Mouse (Mus musculus): ENCODE data around the gene Gm17402.
A peak's percentile ranks its signal among the peaks of the same experiment; 100 is the strongest.

The Gm17402 gene

DNA sequence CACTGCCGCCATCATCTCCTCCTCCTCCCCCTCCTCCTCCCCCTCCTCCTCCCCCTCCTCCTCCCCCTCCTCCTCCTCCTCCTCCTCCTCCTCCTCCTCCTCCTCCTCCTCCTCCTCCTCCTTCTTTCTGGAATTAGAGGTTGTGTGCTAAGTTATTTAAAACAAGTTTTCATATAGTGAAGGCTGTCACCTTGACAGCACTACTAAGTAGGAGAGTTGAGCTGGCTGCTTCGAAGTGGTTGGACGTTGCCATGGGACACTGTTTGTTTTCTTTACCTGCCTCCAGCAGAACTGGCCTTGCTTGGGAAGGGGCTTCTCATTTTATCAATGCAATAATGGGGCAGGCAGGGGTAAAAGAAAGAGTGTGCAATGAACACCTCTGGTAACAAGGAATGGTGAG lies at the start of gene Gm17402:
Gene Gm17402, minus strand, starts transcription at position 101 of the 400 bp plus-strand sequence.
- no peak for DNase-seq (ENCODE audit: low read depth, low spot score)

GRCm38 (mm10) chr3:67378215-67378614 lies 3.3 kb upstream of the Gm17402 start:
- DNase-seq (ENCODE audit: low read depth, low spot score): no peak

DNA sequence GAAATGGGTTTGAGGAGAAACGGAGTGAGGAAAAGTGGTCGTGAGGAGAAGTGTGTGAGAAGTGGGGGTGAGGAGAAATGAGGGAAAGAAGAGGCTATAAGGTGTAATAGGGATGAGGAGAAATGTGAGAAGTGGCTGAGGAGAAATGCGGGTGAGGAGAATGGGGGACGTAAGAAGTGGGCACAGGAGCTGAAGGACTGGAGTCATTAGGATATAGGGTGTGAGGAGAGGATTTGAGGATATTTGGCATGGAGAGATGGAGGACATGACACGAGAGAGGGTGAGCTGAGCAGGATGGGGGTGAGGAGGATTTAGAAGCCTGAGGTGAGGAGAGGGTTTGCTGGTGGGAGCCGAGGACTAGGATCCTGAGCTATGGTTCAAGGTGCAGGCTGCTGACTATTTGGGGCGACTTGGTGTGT lies 594 bp downstream of the Gm17402 start:
- no peak for DNase-seq (ENCODE audit: low read depth, low spot score)

DNA sequence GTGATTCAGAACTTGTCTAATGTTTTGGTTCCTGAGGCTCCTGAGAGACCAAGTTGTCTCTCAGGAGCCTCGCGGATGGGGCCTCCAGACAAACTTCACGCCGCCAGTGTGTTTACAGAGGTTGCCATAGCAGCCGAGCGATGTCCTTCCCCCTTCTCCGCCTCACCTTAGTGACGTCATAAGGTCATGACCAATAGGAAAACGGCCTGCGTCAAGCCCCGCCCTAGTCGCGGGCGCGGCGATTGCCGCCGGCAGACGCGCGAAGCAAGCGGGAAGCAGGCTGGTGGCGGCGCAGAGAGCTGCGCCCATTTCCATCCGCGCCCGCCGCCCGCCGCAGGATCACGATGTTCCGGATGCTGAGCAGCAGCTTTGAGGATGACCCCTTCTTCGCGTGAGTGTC lies 1.1 kb downstream of the Gm17402 start, which contains the start of gene Mlf1:
Gene Mlf1, plus strand, starts transcription at position 226 of the 400 bp plus-strand sequence.
- peak; percentile 88 for DNase-seq (ENCODE audit: low read depth, low spot score)

DNA sequence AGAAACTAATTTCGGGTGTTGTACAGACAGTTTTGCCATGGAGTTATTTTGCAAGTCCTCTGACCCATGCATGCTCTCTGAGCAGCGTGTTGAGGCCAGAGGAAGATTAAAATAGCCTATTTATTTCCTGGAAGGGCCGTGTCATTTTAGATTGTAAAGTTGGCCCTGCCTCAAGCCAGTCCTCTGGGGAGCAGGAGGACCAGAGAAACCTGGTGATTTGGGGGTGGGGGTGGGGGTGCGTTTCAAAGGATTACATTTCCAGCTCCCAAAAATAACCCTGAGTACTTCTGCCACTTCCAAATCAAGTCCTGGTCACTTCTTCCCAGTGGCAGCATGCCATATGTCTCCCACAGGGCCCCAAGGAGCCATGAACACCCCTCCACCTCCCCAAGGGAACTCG lies 2.2 kb downstream of the Gm17402 start:
- DNase-seq (ENCODE audit: low read depth, low spot score): no peak

GRCm38 (mm10) chr3:67372194-67372593 lies 2.8 kb downstream of the Gm17402 start:
- no peak for DNase-seq (ENCODE audit: low read depth, low spot score)

DNA sequence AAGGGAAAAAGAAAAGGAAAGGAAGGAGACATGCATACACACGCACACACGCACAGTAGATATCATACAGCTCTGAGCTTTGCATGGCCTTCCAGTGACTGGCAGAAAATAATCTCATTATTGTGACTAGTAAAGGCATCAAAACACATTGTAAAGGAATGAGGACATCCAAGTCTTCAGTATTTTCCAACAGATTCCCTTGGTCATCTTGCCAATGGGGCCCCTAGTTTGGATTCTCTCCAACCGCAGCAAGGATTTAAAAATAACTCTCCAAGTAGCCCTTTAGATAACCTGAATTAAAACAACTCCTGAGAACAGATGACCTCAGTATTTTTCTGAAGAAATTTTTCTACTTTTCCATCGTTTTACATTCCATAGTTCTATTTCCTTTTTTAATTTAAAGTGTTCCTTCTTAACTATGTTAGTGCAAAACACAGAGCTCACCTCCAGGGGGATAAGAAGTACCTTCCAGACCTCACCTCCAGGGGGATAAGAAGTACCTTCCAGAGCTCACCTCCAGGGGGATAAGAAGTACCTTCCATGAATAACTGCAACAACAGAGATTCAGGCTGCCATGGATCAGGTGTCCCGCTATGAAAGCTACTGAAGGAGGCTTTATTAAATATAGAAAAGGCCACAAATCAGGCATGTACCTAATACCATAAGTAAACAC lies 5.4 kb downstream of the Gm17402 start:
- peak; percentile 36 for DNase-seq (ENCODE audit: low read depth, low spot score)

GRCm38 (mm10) chr3:67367481-67367880 lies 7.5 kb downstream of the Gm17402 start:
- DNase-seq (ENCODE audit: low read depth, low spot score): no peak

GRCm38 (mm10) chr3:67366087-67366892 lies 8.7 kb downstream of the Gm17402 start:
- DNase-seq (ENCODE audit: low read depth, low spot score): no peak

- DNase-seq (ENCODE audit: low read depth, low spot score): no peak
Measured at GRCm38 (mm10) chr3:67358376-67358775, 16.6 kb downstream of the Gm17402 start.

- no peak for DNase-seq (ENCODE audit: low read depth, low spot score)
Measured at GRCm38 (mm10) chr3:67352763-67353149, 22.2 kb downstream of the Gm17402 start.

GRCm38 (mm10) chr3:67352128-67352762 lies 22.7 kb downstream of the Gm17402 start:
- peak; percentile 79 for DNase-seq (ENCODE audit: low read depth, low spot score)

DNA sequence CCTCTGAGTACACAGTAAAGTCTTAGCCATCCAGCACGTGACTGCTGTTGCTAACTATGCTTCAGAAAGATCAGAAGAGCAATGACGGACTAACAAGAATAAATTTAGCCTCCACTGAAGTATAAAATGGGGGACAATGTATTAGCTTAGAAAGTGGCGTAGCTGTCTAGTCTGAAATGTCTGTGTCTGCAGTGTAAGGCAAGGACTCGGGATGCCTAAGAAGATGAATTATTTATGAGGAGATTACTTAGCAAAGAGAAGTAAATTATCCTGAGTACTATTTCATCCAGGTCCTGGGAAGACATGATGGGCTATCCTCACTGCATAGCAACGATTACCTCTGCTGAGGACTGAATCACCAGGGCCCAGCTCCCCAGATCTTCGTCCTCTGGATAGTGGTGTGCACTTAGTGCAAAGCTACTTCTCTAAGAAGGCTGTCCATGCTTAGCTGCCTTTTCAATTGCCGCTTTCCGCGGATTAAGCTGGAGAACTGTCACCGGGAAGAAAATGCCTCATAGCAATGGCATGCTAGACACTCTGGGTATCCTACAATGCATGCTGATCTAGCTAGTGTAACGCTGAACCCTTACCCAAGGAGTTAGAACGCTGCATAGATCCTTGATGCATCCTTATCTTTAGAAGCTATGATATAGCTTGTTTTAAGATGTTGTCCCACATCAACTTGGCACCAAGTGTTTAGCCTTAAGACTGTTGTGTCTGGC lies 23.4 kb downstream of the Gm17402 start:
- DNase-seq (ENCODE audit: low read depth, low spot score): no peak

- DNase-seq (ENCODE audit: low read depth, low spot score): no peak
Measured at GRCm38 (mm10) chr3:67346674-67347073, 28.3 kb downstream of the Gm17402 start.

GRCm38 (mm10) chr3:67344599-67344998 lies 30.4 kb downstream of the Gm17402 start:
- DNase-seq (ENCODE audit: low read depth, low spot score): peak; percentile 77

DNA sequence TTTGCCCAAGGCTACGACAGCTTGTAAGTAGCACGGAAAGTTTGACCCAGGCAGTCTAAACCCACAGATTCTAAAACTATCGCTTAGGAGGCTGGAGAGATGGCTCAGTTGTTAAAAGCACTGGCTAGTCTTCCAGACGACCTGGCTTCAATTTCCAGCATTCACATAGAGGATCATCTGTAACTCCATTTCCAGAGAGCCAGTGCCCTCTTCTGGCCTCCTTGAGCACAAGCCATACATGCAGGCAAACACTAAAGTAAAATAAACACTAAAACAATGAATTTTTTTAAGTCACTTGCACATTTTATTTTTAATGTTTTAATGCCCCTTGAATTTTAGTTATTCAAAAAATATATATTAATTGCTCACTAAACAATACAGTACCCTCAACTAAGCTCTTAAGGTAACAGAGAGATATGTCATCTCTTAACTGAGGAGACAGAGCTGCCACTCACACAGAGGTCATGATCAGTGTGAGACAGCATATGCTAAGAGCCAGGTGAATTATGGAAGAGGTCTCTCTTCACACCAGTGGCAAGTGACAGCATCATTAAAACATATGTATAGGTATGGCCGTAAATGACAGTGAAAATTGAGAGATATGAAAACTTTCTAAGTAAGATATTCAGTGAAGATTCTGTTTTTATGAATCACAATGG lies 31.8 kb downstream of the Gm17402 start:
- peak; percentile 68 for DNase-seq (ENCODE audit: low read depth, low spot score)

DNA sequence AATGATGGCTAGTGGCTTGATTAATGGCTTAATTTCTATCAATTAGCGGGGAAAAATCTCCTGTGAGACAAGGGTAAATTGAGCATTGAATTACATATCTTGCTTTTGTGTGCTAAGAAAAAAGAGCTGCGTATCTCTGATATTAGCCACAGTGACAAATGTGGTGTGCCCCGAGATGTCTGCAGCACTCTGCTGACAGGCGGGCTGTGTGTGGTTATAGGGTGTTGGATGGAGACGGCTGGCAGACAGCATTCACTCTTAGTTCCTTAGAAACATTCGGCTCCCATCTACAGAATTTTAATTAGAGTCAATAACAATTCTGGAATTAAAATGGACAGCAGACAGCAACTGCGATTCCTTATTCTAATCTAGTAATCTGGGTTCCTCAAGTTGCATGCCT lies 34.0 kb downstream of the Gm17402 start:
- no peak for DNase-seq (ENCODE audit: low read depth, low spot score)

GRCm38 (mm10) chr3:67339558-67339957 lies 35.4 kb downstream of the Gm17402 start:
- DNase-seq (ENCODE audit: low read depth, low spot score): no peak

DNA sequence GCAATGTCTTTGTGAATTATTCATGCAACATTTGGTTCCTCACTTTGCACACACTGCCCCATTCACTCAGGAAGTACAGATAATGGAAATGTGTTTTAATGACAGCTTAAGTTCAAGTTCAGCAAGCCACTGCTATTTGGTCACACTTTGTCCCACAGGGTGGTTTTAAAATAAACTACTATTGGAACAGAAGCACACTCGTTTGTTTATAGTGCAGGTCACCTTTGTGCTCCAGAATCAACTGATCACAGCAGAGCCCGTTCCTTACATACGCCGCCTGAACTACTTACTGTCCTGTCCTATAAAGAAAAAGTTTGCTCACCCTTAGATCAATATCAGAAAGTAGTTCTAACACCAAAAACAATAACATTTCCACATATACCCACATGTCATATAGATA lies 52.5 kb downstream of the Gm17402 start:
- DNase-seq (ENCODE audit: low read depth, low spot score): no peak

Data from 3T3-L1 (cell line).